Mouse (Mus musculus) CH12.LX (cell line): ENCODE results near the gene H2-Eb1. TPM values are rescaled to one million over a fixed set of nuclear protein-coding genes. Genes with fewer than 3 reads are reported as not detected.

Experiments
- DNase-seq: peaks from one replicate; pipeline ENCODE4 v3.0.0-alpha.2; 2013; ENCODE audit errors: extremely low read depth
- H3K27ac ChIP-seq: 2 replicates; pipeline ENCODE4 v1.5.1; 2012; ENCODE audit warnings: low read depth, mild to moderate bottlenecking, control low read depth, moderate library complexity; ENCODE audit not compliant: insufficient read depth
- H3K27me3 ChIP-seq: replicated peaks from 2 replicates; pipeline ENCODE3; 2012; ENCODE audit warnings: inconsistent platforms
- H3K36me3 ChIP-seq, 2 experiments: replicated peaks in 1 of 2; 2 replicates each; pipeline versions ENCODE3 to v1.6.1; 2012; ENCODE audit warnings: inconsistent platforms in 1 of 2, low read length in 1 of 2, mild to moderate bottlenecking in 1 of 2, mixed read lengths in 1 of 2, moderate library complexity in 1 of 2; ENCODE audit not compliant: control insufficient read depth in 1 of 2, insufficient read depth in 1 of 2
- H3K4me1 ChIP-seq, 2 experiments: 2 replicates each; pipeline ENCODE4 v1.6.1; 2012; ENCODE audit warnings: inconsistent platforms in 1 of 2, moderate library complexity in 1 of 2; ENCODE audit not compliant: insufficient read depth in 2 of 2, control insufficient read depth in 1 of 2
- H3K4me2 ChIP-seq: 2 replicates; pipeline ENCODE4 v1.6.1; 2012; ENCODE audit warnings: low read depth, mild to moderate bottlenecking, control low read depth; ENCODE audit not compliant: poor library complexity, insufficient read depth, severe bottlenecking
- H3K4me3 ChIP-seq, 3 experiments: fragments of 150-350 bp in 1 of 3; sonication (generic) in 1 of 3; replicated peaks in 1 of 3; 2 replicates each; pipeline versions ENCODE3 to v1.5.1; 2011 to 2012; ENCODE audit warnings: low read depth in 2 of 3, low read length in 2 of 3, mild to moderate bottlenecking in 2 of 3, moderate library complexity in 2 of 3, control low read depth in 1 of 3, improper control_type of control experiment in 1 of 3, inconsistent platforms in 1 of 3, mixed read lengths in 1 of 3; ENCODE audit not compliant: poor library complexity in 1 of 3
- H3K79me2 ChIP-seq: replicated peaks from 2 replicates; pipeline ENCODE4 v1.6.1; 2012; ENCODE audit warnings: mild to moderate bottlenecking, moderate library complexity; ENCODE audit not compliant: control insufficient read depth, poor library complexity, insufficient read depth, severe bottlenecking; ENCODE audit errors: extremely low read depth
- H3K9ac ChIP-seq: 2 replicates; pipeline ENCODE4 v1.6.1; 2012; ENCODE audit warnings: low read depth, mild to moderate bottlenecking, control low read depth, moderate library complexity; ENCODE audit not compliant: insufficient read depth
- H3K9me3 ChIP-seq: replicated peaks from 2 replicates; pipeline ENCODE3; 2012; ENCODE audit warnings: low read length, inconsistent platforms, mixed read lengths
- BHLHE40 ChIP-seq: IDR thresholded peaks from 2 replicates; pipeline ENCODE4 v1.6.1; 2011; ENCODE audit warnings: mild to moderate bottlenecking, low read depth, low read length, improper control_type of control experiment
- CHD2 ChIP-seq: IDR thresholded peaks from 2 replicates; pipeline ENCODE4 v1.6.1; 2011; ENCODE audit warnings: low read length, improper control_type of control experiment
- CTCF ChIP-seq, 2 experiments: IDR thresholded peaks in 1 of 2; conservative IDR thresholded peaks in 1 of 2; 2 replicates each; pipeline ENCODE4 v1.5.1; 2011 to 2012; ENCODE audit warnings: low read depth in 2 of 2, low read length in 2 of 2, improper control_type of control experiment in 1 of 2, inconsistent platforms in 1 of 2, mild to moderate bottlenecking in 1 of 2, moderate library complexity in 1 of 2
- E2F4 ChIP-seq: IDR thresholded peaks from 2 replicates; pipeline ENCODE4 v1.6.1; 2011; ENCODE audit warnings: low read depth, low read length, improper control_type of control experiment; ENCODE audit not compliant: insufficient replicate concordance
- ELF1 ChIP-seq: IDR thresholded peaks from 2 replicates; pipeline ENCODE4 v1.6.1; 2014; ENCODE audit warnings: low read depth, mild to moderate bottlenecking, inconsistent platforms, low read length, improper control_type of control experiment
- EP300 ChIP-seq: IDR thresholded peaks from 2 replicates; pipeline ENCODE4 v1.6.1; 2011; ENCODE audit warnings: low read length, improper control_type of control experiment
- ETS1 ChIP-seq: conservative IDR thresholded peaks from 2 replicates; pipeline ENCODE4 v1.6.1; 2012; ENCODE audit warnings: low read depth, mild to moderate bottlenecking, inconsistent platforms, low read length, improper control_type of control experiment, moderate library complexity
- GABPA ChIP-seq: IDR thresholded peaks from 2 replicates; pipeline ENCODE4 v1.6.1; 2012; ENCODE audit warnings: low read depth, low read length, improper control_type of control experiment, inconsistent platforms; ENCODE audit not compliant: insufficient replicate concordance
- HCFC1 ChIP-seq: IDR thresholded peaks from 2 replicates; pipeline ENCODE4 v1.6.1; 2012; ENCODE audit warnings: low read depth, mild to moderate bottlenecking, inconsistent platforms, low read length, improper control_type of control experiment
- IRF4 ChIP-seq: IDR thresholded peaks from 2 replicates; pipeline ENCODE4 v1.6.1; 2014; ENCODE audit warnings: low read depth, mild to moderate bottlenecking, inconsistent platforms, low read length, improper control_type of control experiment
- JUN ChIP-seq: IDR thresholded peaks from 2 replicates; pipeline ENCODE4 v1.6.1; 2011; ENCODE audit warnings: low read depth, mild to moderate bottlenecking, low read length, improper control_type of control experiment, moderate library complexity; ENCODE audit not compliant: insufficient read depth
- JUND ChIP-seq: conservative IDR thresholded peaks from 2 replicates; pipeline ENCODE4 v1.6.1; 2011; ENCODE audit warnings: low read depth, low read length, improper control_type of control experiment
- KAT2A ChIP-seq: IDR thresholded peaks from 2 replicates; pipeline ENCODE4 v1.6.1; 2012; ENCODE audit warnings: low read length, improper control_type of control experiment, inconsistent platforms; ENCODE audit not compliant: insufficient replicate concordance
- MAFK ChIP-seq: IDR thresholded peaks from 2 replicates; pipeline ENCODE4 v1.6.1; 2011; ENCODE audit warnings: low read length, improper control_type of control experiment; ENCODE audit not compliant: insufficient replicate concordance
- MAZ ChIP-seq: IDR thresholded peaks from 2 replicates; pipeline ENCODE4 v1.6.1; 2012; ENCODE audit warnings: low read depth, mild to moderate bottlenecking, inconsistent platforms, low read length, improper control_type of control experiment, moderate library complexity
- MXI1 ChIP-seq: IDR thresholded peaks from 2 replicates; pipeline ENCODE4 v1.6.1; 2011; ENCODE audit warnings: mild to moderate bottlenecking, low read depth, low read length, improper control_type of control experiment
- MYC ChIP-seq: IDR thresholded peaks from 2 replicates; pipeline ENCODE4 v1.6.1; 2011; ENCODE audit warnings: low read depth, mild to moderate bottlenecking, improper control_type of control experiment, low read length
- NELFE ChIP-seq: IDR thresholded peaks from 2 replicates; pipeline ENCODE4 v1.6.1; 2011; ENCODE audit warnings: low read depth, low read length, improper control_type of control experiment
- PAX5 ChIP-seq: IDR thresholded peaks from 2 replicates; pipeline ENCODE4 v1.6.1; 2012; ENCODE audit warnings: low read length, inconsistent platforms, mixed read lengths
- POLR2A ChIP-seq: IDR thresholded peaks from 2 replicates; pipeline ENCODE4 v1.6.1; 2011; ENCODE audit warnings: low read depth, mild to moderate bottlenecking, improper control_type of control experiment, low read length
- POLR2AphosphoS2 ChIP-seq: IDR thresholded peaks from 2 replicates; pipeline ENCODE4 v1.6.1; 2011; ENCODE audit warnings: low read depth, low read length, improper control_type of control experiment
- RCOR1 ChIP-seq: conservative IDR thresholded peaks from 2 replicates; pipeline ENCODE4 v1.6.1; 2012; ENCODE audit warnings: low read depth, mild to moderate bottlenecking, inconsistent platforms, low read length, improper control_type of control experiment
- TBP ChIP-seq: conservative IDR thresholded peaks from 2 replicates; pipeline ENCODE4 v1.6.1; 2011; ENCODE audit warnings: low read depth, low read length, improper control_type of control experiment
- TCF12 ChIP-seq: IDR thresholded peaks from 2 replicates; pipeline ENCODE4 v1.6.1; 2014; ENCODE audit warnings: low read depth, mild to moderate bottlenecking, inconsistent platforms, low read length, improper control_type of control experiment
- UBTF ChIP-seq: IDR thresholded peaks from 2 replicates; pipeline ENCODE4 v1.6.1; 2012; ENCODE audit warnings: low read depth, mild to moderate bottlenecking, inconsistent platforms, low read length, improper control_type of control experiment, moderate library complexity
- USF1 ChIP-seq: IDR thresholded peaks from 2 replicates; pipeline ENCODE4 v1.6.1; 2014; ENCODE audit warnings: low read depth, mild to moderate bottlenecking, inconsistent platforms, low read length, improper control_type of control experiment
- USF2 ChIP-seq: conservative IDR thresholded peaks from 2 replicates; pipeline ENCODE4 v1.6.1; 2011; ENCODE audit warnings: low read depth, low read length, improper control_type of control experiment
- ZKSCAN1 ChIP-seq: IDR thresholded peaks from 2 replicates; pipeline ENCODE4 v1.6.1; 2012; ENCODE audit warnings: low read depth, inconsistent platforms, low read length, improper control_type of control experiment, borderline replicate concordance
- ZMIZ1 ChIP-seq: IDR thresholded peaks from 2 replicates; pipeline ENCODE4 v1.6.1; 2012; ENCODE audit warnings: low read depth, mild to moderate bottlenecking, inconsistent platforms, low read length, improper control_type of control experiment
- ZNF384 ChIP-seq: IDR thresholded peaks from 2 replicates; pipeline ENCODE4 v1.6.1; 2012; ENCODE audit warnings: low read depth, low read length, improper control_type of control experiment, inconsistent platforms
- dilution Hi-C: fragments of 300-500 bp; cut with MboI; formaldehyde crosslinking; loops from 2 replicates; pipeline ENCODE4 v1.14.3; 2020; ENCODE audit warnings: low sequenced_read_pairs; ENCODE audit not compliant: extremely low pct_unique_long_range_greater_than_20kb, extremely low pct_ligation_motif_present
- in situ Hi-C: fragments of 300-500 bp; cut with MboI; formaldehyde crosslinking; loops from 3 replicates; pipeline ENCODE4 v1.14.3; 2019; ENCODE audit warnings: low sequenced_read_pairs, low pct_ligation_motif_present, low pct_unique_long_range_greater_than_20kb, mixed read lengths
- polyA plus RNA-seq: library from polyadenylated mRNA; unstranded; fragments of >175 nt; gene quantifications from 2 replicates; pipeline ENCODE4 v1.2.1, GENCODE M21; 2012; ENCODE audit warnings: low read depth; ENCODE audit not compliant: insufficient read length
- total RNA-seq, 2 experiments: library from RNA; depleted of rRNA; stranded (reverse); fragments of 300-350 nt in 1 of 2; fragments of >200 nt in 1 of 2; gene quantifications; 2 replicates each; pipeline ENCODE4 v1.2.3; 2012 to 2014

Gene H2-Eb1
- total and polyA plus RNA-seq, 3 experiments, result 511 to 898 (median 629) TPM

GRCm38 (mm10) chr17:34354539-34354938 lies 48.9 kb downstream of the H2-Eb1 start, which contains the start of gene Btnl2:
Btnl2 (plus strand) TSS chr17:34354822.
- Histone ChIP-seq H3K36me3 (no peaks in the 10 kb centered on the region), H3K4me3 (peak within 1 kb of the TSS in 2 of 3 experiments; percentile 16 to 28), H3K27ac (no peak within 1 kb of the TSS), H3K27me3 (no peaks in the 10 kb centered on the region), H3K79me2 (no peaks in the 10 kb centered on the region), H3K4me1 (peaks cover 18 to 20% of the 10 kb centered on the region in 2 experiments), H3K4me2 (no peak within 1 kb of the TSS), H3K9ac (no peak within 1 kb of the TSS), H3K9me3 (peaks cover 5% of the 10 kb centered on the region)
- in situ Hi-C loops (no loop called here), dilution Hi-C loops (no loop called here)
- DNase-seq, result no peak
- TF ChIP-seq EP300 (no peak), ELF1 (no peak), POLR2AphosphoS2 (no peak), JUN (no peak), MXI1 (no peak), ZNF384 (no peak), HCFC1 (no peak), JUND (no peak), GABPA (no peak), USF1 (no peak), MAZ (no peak), ZMIZ1 (no peak), NELFE (no peak), USF2 (no peak), IRF4 (no peak), BHLHE40 (no peak), ETS1 (no peak), TCF12 (no peak)

- Histone ChIP-seq H3K4me3 (peak overlapping the region in 2 of 3 experiments; percentile 16 to 28), H3K4me1 (peaks cover 18 to 21% of the 10 kb centered on the region in 2 experiments), H3K27ac (no peak overlapping the region), H3K36me3 (no peaks in the 10 kb centered on the region), H3K9ac (no peak overlapping the region), H3K4me2 (no peak overlapping the region), H3K27me3 (no peaks in the 10 kb centered on the region), H3K9me3 (peaks cover 5% of the 10 kb centered on the region), H3K79me2 (no peaks in the 10 kb centered on the region)
- dilution Hi-C loops, result no loop called here
- TF ChIP-seq E2F4 (0 out of 2 replicates have a peak, but pooled peaks have one; percentile 40), IRF4 (peak; percentile 69), POLR2A (peak; percentile 44), GABPA (no peak), RCOR1 (no peak), CHD2 (0 out of 2 replicates have a peak, but pooled peaks have one; percentile 58), EP300 (peak; percentile 42; the same call in 1 of the 2 replicates), TBP (peak; percentile 53; the same call in 1 of the 2 replicates), JUN (no peak), ELF1 (peak; percentile 88), KAT2A (0 out of 2 replicates have a peak, but pooled peaks have one; percentile 27), CTCF (conservative IDR thresholded peaks at IDR 0.05 in 1 of 2, IDR thresholded peaks at IDR 0.05 in 1 of 2; ENCODE audit: low read depth in 2 of 2, low read length in 2 of 2) (no peak), ZKSCAN1 (no peak), HCFC1 (peak; percentile 55; the same call in 1 of the 2 replicates), MYC (0 out of 2 replicates have a peak, but pooled peaks have one; percentile 50), BHLHE40 (peak; percentile 26; the same call in 1 of the 2 replicates), POLR2AphosphoS2 (no peak), TCF12 (peak; percentile 56; the same call in 1 of the 2 replicates), MAFK (no peak), ZNF384 (0 out of 2 replicates have a peak, but pooled peaks have one; percentile 20), ETS1 (0 out of 2 replicates have a peak, but pooled peaks have one; percentile 11), UBTF (no peak), NELFE (0 out of 2 replicates have a peak, but pooled peaks have one; percentile 37), PAX5 (no peak)
- peak; percentile 77 for DNase-seq
- in situ Hi-C loops, result no loop called here
These were observed 49.3 kb downstream of the H2-Eb1 start for GRCm38 (mm10) chr17:34354940-34355339.
